Mouse (Mus musculus) heart, postnatal 0 days (tissue): ENCODE measurements around the gene Tlr8. TPM values are rescaled to one million over a fixed set of nuclear protein-coding genes. Genes with fewer than 3 reads are reported as not detected.

Experiments
- ATAC-seq: fragments of 200-750 bp; cut with Nextera tagmentation; 2 replicates; pipeline ENCODE4 v1.8.0; 2017; ENCODE audit warnings: low read depth, moderate number of reproducible peaks, moderate library complexity; ENCODE audit not compliant: insufficient read depth
- DNase-seq: peaks from one replicate; pipeline ENCODE4 v3.0.0-alpha.2; 2016; ENCODE audit warnings: low spot score
- H3K27ac ChIP-seq: fragments of 300-500 bp; sonication (generic); 2 replicates; pipeline ENCODE4 v1.5.1; 2014; ENCODE audit warnings: low read depth, mild to moderate bottlenecking
- H3K27me3 ChIP-seq: fragments of 300-500 bp; sonication (generic); 2 replicates; pipeline ENCODE4 v1.6.1; 2014; ENCODE audit warnings: low read length, mixed read lengths; ENCODE audit not compliant: control insufficient read depth, insufficient read depth
- H3K36me3 ChIP-seq: fragments of 300-500 bp; sonication (generic); replicated peaks from 2 replicates; pipeline ENCODE4 v1.6.1; 2014; ENCODE audit warnings: low read length, mixed read lengths; ENCODE audit not compliant: control insufficient read depth, insufficient read depth
- H3K4me1 ChIP-seq: fragments of 300-500 bp; sonication (generic); 2 replicates; pipeline ENCODE4 v1.6.1; 2014; ENCODE audit warnings: antibody characterized with exemption; ENCODE audit not compliant: control insufficient read depth, insufficient read depth
- H3K4me2 ChIP-seq: fragments of 300-500 bp; sonication (generic); 2 replicates; pipeline ENCODE4 v1.6.1; 2014; ENCODE audit warnings: low read depth, mild to moderate bottlenecking, low read length, moderate library complexity
- H3K4me3 ChIP-seq: fragments of 300-500 bp; sonication (generic); 2 replicates; pipeline ENCODE4 v1.5.1; 2014; ENCODE audit warnings: low read depth, low read length
- H3K9ac ChIP-seq: fragments of 300-500 bp; sonication (generic); replicated peaks from 2 replicates; pipeline ENCODE4 v1.6.1; 2014; ENCODE audit warnings: low read depth, low read length, mixed read lengths
- H3K9me3 ChIP-seq: fragments of 300-500 bp; sonication (generic); replicated peaks from 2 replicates; pipeline ENCODE4 v1.6.1; 2016; ENCODE audit warnings: low read length; ENCODE audit not compliant: control insufficient read depth
- CTCF ChIP-seq: IDR thresholded peaks from 2 replicates; pipeline ENCODE4 v1.5.1; 2016; ENCODE audit warnings: antibody characterized with exemption, control low read depth, low read depth
- EP300 ChIP-seq: IDR thresholded peaks from 2 replicates; pipeline ENCODE4 v1.6.1; 2016; ENCODE audit warnings: antibody characterized with exemption, low read depth
- WGBS: fragments of 180-500 bp; shearing (Covaris S2); extraction: QIAGEN DNeasy Blood & Tissue Kit; methylation state at CpG from one replicate; pipeline ENCODE4 v1.1.7; 2014; 5-methylcytosine and 5-hydroxymethylcytosine counted together
- polyA plus RNA-seq: library from polyadenylated mRNA; unstranded; fragments of >200 nt; fragmentation: Nextera tagmentation; extraction: Ambion mirVana; gene quantifications from 2 replicates; pipeline ENCODE4 v1.2.1, GENCODE M21; 2015
- total RNA-seq: library from RNA; depleted of rRNA; stranded (reverse); fragments of >200 nt; gene quantifications from 2 replicates; pipeline ENCODE4 v1.2.3, GENCODE M21; 2014; ENCODE audit warnings: low replicate concordance

Tlr8 gene
- total and polyA plus RNA-seq, 2 experiments from 2014 or later: 0.16 TPM; not detected in 1

- DNase-seq (no peak), ATAC-seq (no peak)
- no peak overlapping the region for H3K9ac ChIP-seq
- no peaks in the 10 kb centered on the region for H3K27me3 ChIP-seq
- H3K36me3 ChIP-seq: no peaks in the 10 kb centered on the region
- no peaks in the 10 kb centered on the region for H3K9me3 ChIP-seq
- no peaks in the 10 kb centered on the region for H3K4me1 ChIP-seq
- no peak overlapping the region for H3K4me3 ChIP-seq
- no peak overlapping the region for H3K4me2 ChIP-seq
- H3K27ac ChIP-seq: no peak overlapping the region
- TF ChIP-seq CTCF (no peak), EP300 (no peak)
- WGBS: 66% methylated on average over 9 of the region's 9 CpGs
Observed at GRCm38 (mm10) chrX:167239293-167239921, 24.7 kb downstream of the Tlr8 start.

GRCm38 (mm10) chrX:167233104-167233687 lies 30.9 kb downstream of the Tlr8 start:
- 0 out of 2 replicates have a peak, but pooled peaks have one; percentile 33 for ATAC-seq
- H3K4me3 ChIP-seq: no peak overlapping the region
- no peak for TF ChIP-seq EP300
- peak; percentile 79 for TF ChIP-seq CTCF
- H3K27ac ChIP-seq: no peak overlapping the region
- no peaks in the 10 kb centered on the region for H3K36me3 ChIP-seq
- no peaks in the 10 kb centered on the region for H3K9me3 ChIP-seq
- no peak overlapping the region; the same call in 1 of the 2 replicates for H3K4me2 ChIP-seq
- no peaks in the 10 kb centered on the region for H3K27me3 ChIP-seq
- no peak for DNase-seq
- no peak overlapping the region for H3K9ac ChIP-seq
- H3K4me1 ChIP-seq: no peaks in the 10 kb centered on the region
- 22% methylated on average over 9 of the region's 9 CpGs for WGBS

GRCm38 (mm10) chrX:167231150-167231549 lies 33.0 kb downstream of the Tlr8 start:
- no peak for ATAC-seq

GRCm38 (mm10) chrX:167229819-167230218 lies 34.3 kb downstream of the Tlr8 start:
- Histone ChIP-seq H3K27me3 (no peaks in the 10 kb centered on the region), H3K36me3 (no peaks in the 10 kb centered on the region), H3K27ac (no peak overlapping the region), H3K4me3 (no peak overlapping the region), H3K9ac (no peak overlapping the region), H3K4me2 (no peak overlapping the region), H3K4me1 (no peaks in the 10 kb centered on the region), H3K9me3 (no peaks in the 10 kb centered on the region)
- no peak for ATAC-seq
- 37% methylated on average over 1 of the region's 1 CpGs for WGBS
- no peak for DNase-seq
- TF ChIP-seq EP300: no peak
- no peak for TF ChIP-seq CTCF

More at GRCm38 (mm10) chrX:167231150-167231549, 33.0 kb downstream of the Tlr8 start:
- DNase-seq: no peak
- no peaks in the 10 kb centered on the region for H3K27me3 ChIP-seq
- no peaks in the 10 kb centered on the region for H3K9me3 ChIP-seq
- H3K27ac ChIP-seq: no peak overlapping the region
- no peak overlapping the region for H3K4me2 ChIP-seq
- no peaks in the 10 kb centered on the region for H3K36me3 ChIP-seq
- no peaks in the 10 kb centered on the region for H3K4me1 ChIP-seq
- no peak overlapping the region for H3K4me3 ChIP-seq
- no peak for TF ChIP-seq EP300
- no peak for TF ChIP-seq CTCF
- 52% methylated on average over 8 of the region's 8 CpGs for WGBS
- no peak overlapping the region for H3K9ac ChIP-seq

GRCm38 (mm10) chrX:167229206-167229605 lies 34.9 kb downstream of the Tlr8 start:
- Histone ChIP-seq H3K4me1 (no peaks in the 10 kb centered on the region), H3K27ac (no peak overlapping the region), H3K9me3 (no peaks in the 10 kb centered on the region), H3K27me3 (no peaks in the 10 kb centered on the region), H3K9ac (no peak overlapping the region), H3K36me3 (no peaks in the 10 kb centered on the region), H3K4me3 (no peak overlapping the region), H3K4me2 (no peak overlapping the region)
- WGBS: 37% methylated on average over 6 of the region's 6 CpGs
- DNase-seq: no peak
- ATAC-seq: no peak
- TF ChIP-seq EP300 (no peak), CTCF (peak; percentile 33)

- Histone ChIP-seq H3K4me1 (no peaks in the 10 kb centered on the region), H3K9me3 (no peaks in the 10 kb centered on the region), H3K4me3 (no peak overlapping the region), H3K36me3 (no peaks in the 10 kb centered on the region), H3K27ac (no peak overlapping the region), H3K4me2 (no peak overlapping the region), H3K9ac (no peak overlapping the region), H3K27me3 (no peaks in the 10 kb centered on the region)
- TF ChIP-seq CTCF: no peak
- TF ChIP-seq EP300: no peak
- DNase-seq: no peak
- no peak for ATAC-seq
- 90% methylated on average over 6 of the region's 6 CpGs for WGBS
Observed at GRCm38 (mm10) chrX:167227756-167228155, 36.4 kb downstream of the Tlr8 start.
